Mouse (Mus musculus): ENCODE data around the gene Otulin. TPM values are rescaled to one million over a fixed set of nuclear protein-coding genes. Genes with fewer than 3 reads are reported as not detected.
A peak's percentile ranks its signal among the peaks of the same experiment; 100 is the strongest.

The Otulin gene
- polyA plus RNA-seq, 1 experiment = 23.7 TPM

DNA sequence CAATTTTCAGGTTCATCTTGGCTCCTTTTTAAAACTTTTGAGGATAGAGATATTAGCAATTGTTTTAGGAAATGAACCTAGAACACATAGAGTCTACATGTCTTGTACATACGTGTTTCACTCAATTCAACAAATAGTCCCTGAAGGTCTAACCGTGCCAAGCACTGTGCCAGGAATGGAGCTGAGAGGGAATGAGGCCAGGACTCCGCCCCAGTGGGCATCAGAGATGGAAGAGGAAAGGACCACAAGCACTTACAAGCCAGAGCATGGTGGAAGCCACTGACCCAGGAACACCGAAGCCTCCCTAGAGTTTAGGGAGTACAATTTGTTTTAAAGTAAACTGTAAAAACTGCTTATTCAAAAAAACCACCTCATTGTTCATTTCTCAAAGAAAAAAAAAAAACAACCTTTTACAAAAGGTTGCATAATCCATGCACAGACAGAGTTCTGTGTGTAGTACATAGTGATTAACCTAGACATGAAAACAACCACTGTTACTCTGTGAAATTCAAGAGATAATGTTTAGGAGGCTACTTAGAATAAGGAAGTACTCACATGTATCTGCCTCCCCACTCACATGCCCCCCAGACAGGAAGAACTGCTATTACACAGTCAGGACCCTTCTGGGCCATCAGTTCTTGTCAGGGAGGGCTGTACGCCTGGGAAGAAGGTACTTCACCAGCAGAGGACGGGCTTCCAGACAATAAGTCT is 9.9 kb downstream of the Otulin start:
- no peak for TF ChIP-seq POLR2A (IDR thresholded peaks at IDR 0.05; ENCODE audit: borderline replicate concordance, extremely low read depth, low read depth, low read length)
- 0 out of 2 replicates have a peak, but pooled peaks have one; percentile 6 for TF ChIP-seq CTCF (IDR thresholded peaks at IDR 0.05; ENCODE audit: insufficient read depth, low read length)
- DNase-seq = no peak
- H3K4me3 ChIP-seq (replicated peaks; ENCODE audit: extremely low read depth, low read depth, low read length) = no peak overlapping the region
- WGBS = 50% methylated on average over 6 of the region's 6 CpGs
- peaks cover 19% of the 10 kb centered on the region for H3K4me1 ChIP-seq (ENCODE audit: control insufficient read depth, insufficient read depth, low read length)

DNA sequence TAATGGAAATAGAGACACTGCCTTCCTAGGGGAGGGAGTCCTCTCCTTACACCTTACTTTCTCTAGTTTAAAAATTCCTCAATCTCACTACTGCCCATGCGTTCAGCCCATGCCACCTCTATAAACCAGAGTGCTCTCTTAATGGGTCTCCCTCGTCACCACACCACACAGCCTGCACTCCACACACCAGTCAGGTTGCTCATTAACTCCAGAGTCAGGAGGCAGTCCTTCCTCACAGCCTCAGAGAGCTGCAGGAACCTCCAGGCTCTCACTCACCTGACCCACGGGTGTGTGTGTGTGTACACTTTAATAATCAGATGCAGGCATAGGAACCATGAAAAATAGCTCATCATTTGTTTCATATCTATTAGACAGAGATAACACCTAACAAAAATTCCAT is 10.8 kb downstream of the Otulin start:
- Histone ChIP-seq H3K4me3 (replicated peaks; ENCODE audit: extremely low read depth, low read depth, low read length) (no peak overlapping the region), H3K4me1 (ENCODE audit: control insufficient read depth, insufficient read depth, low read length) (peaks cover 19% of the 10 kb centered on the region)
- 63% methylated on average over 3 of the region's 3 CpGs for WGBS
- no peak for DNase-seq
- no peak for TF ChIP-seq POLR2A (IDR thresholded peaks at IDR 0.05; ENCODE audit: borderline replicate concordance, extremely low read depth, low read depth, low read length)
- no peak for TF ChIP-seq CTCF (IDR thresholded peaks at IDR 0.05; ENCODE audit: insufficient read depth, low read length)

DNA sequence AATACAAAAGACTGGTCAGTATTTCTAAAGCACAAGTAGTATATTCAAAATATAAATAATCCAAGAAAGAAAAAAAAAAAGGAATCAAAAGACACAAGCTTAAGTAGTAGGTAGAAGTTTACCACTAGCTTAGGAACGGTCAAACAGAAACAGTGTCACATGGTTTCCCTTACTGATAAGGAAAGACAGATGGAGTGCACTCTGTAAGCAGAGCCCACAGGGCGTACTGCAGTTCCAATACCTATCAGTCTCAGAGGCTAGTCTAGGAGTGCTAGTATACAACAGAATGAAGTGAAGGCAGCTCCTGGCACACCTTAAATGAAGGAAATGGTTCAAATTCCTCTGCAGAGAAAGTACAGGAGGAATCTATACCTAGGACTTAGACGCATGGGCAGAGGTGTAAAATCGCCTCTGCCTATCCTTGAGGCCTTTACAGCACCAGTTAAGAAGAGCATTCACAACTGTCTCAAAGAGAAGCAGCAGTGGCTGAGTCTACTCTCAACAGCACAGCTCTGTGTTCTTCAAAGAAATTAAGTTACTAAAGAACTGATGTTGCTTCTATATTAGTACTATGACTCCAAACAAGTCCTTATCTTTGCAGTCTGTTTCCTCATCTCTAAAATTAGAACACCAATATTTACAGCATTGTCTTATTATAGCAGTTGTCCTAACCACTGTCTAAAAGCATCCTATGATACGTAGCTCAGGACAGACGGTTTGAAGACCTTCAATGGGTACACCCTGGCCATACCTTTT is 11.5 kb downstream of the Otulin start:
- DNase-seq = no peak
- 45% methylated on average over 6 of the region's 6 CpGs for WGBS
- H3K4me3 ChIP-seq (replicated peaks; ENCODE audit: extremely low read depth, low read depth, low read length) = no peak overlapping the region
- TF ChIP-seq POLR2A (IDR thresholded peaks at IDR 0.05; ENCODE audit: borderline replicate concordance, extremely low read depth, low read depth, low read length) (no peak), CTCF (IDR thresholded peaks at IDR 0.05; ENCODE audit: insufficient read depth, low read length) (no peak)
- H3K4me1 ChIP-seq (ENCODE audit: control insufficient read depth, insufficient read depth, low read length) = peaks cover 16% of the 10 kb centered on the region

DNA sequence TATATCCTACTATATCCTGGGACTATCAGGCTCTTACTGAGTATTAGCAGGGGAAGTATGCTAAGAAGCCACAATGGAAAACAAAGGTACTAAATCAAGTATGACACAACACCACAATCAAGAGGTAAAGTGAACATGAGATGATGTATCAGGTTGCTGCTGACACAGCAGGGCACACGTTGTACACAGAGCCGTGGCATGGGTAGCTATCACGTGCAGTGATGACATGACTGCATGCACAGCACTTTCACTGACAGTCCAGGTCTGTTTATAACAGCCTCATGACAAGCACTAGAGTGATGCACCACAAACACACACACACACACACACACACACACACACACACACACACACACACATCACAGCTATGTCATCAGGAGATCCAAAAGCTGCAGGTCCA is 13.3 kb downstream of the Otulin start:
- WGBS = 87% methylated on average over 3 of the region's 3 CpGs
- DNase-seq = no peak

DNA sequence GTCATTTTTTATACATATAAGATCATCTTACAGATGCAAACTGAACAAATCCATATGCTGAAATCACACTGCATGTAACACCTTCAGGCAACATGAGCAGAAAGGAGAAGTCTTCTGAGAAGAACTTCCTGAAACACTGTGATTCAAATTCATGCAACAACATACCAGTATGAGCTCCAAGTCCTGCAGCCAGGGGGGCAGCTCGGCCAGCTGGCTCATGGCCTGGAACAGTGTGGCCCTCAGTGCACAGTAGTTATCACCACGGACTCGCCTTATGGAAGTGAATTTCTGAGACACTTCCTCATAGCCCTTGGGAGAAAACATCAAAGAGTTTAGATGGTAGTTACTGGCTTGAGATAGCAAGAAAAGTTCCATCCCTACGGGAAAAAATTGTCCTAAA is 14.3 kb downstream of the Otulin start:
- H3K4me3 ChIP-seq (replicated peaks; ENCODE audit: extremely low read depth, low read depth, low read length) = no peak overlapping the region
- no peak for DNase-seq
- TF ChIP-seq POLR2A (IDR thresholded peaks at IDR 0.05; ENCODE audit: borderline replicate concordance, extremely low read depth, low read depth, low read length) (no peak), CTCF (IDR thresholded peaks at IDR 0.05; ENCODE audit: insufficient read depth, low read length) (no peak)
- peaks cover 18% of the 10 kb centered on the region for H3K4me1 ChIP-seq (ENCODE audit: control insufficient read depth, insufficient read depth, low read length)
- 39% methylated on average over 4 of the region's 4 CpGs for WGBS

More for the DNA sequence above, 13.3 kb downstream of the Otulin start:
- Histone ChIP-seq H3K4me3 (replicated peaks; ENCODE audit: extremely low read depth, low read depth, low read length) (no peak overlapping the region), H3K4me1 (ENCODE audit: control insufficient read depth, insufficient read depth, low read length) (peaks cover 21% of the 10 kb centered on the region)
- no peak for TF ChIP-seq CTCF (IDR thresholded peaks at IDR 0.05; ENCODE audit: insufficient read depth, low read length)
- TF ChIP-seq POLR2A (IDR thresholded peaks at IDR 0.05; ENCODE audit: borderline replicate concordance, extremely low read depth, low read depth, low read length) = no peak

DNA sequence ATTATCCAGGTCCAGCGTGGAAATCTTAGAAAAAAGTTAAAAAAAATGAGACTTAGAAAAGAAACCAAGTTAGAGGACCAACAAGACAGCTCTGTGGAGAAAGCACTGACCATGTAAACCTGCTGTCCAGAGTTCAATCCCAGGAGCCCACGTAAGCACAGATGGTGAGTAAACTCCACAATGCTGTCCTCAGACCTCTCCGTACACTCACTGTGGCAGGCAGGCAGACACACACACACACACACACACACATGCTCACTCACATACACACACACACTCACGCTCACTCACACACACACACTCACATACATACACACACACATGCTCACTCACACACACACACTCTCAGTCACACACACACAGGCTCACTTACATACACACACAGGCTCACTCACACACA is 17.2 kb downstream of the Otulin start:
- DNase-seq = no peak
- H3K4me1 ChIP-seq (ENCODE audit: control insufficient read depth, insufficient read depth, low read length) = peaks cover 8% of the 10 kb centered on the region
- TF ChIP-seq CTCF (IDR thresholded peaks at IDR 0.05; ENCODE audit: insufficient read depth, low read length) (no peak), POLR2A (IDR thresholded peaks at IDR 0.05; ENCODE audit: borderline replicate concordance, extremely low read depth, low read depth, low read length) (no peak)
- 81% methylated on average over 4 of the region's 4 CpGs for WGBS
- H3K4me3 ChIP-seq (replicated peaks; ENCODE audit: extremely low read depth, low read depth, low read length) = no peak overlapping the region

DNA sequence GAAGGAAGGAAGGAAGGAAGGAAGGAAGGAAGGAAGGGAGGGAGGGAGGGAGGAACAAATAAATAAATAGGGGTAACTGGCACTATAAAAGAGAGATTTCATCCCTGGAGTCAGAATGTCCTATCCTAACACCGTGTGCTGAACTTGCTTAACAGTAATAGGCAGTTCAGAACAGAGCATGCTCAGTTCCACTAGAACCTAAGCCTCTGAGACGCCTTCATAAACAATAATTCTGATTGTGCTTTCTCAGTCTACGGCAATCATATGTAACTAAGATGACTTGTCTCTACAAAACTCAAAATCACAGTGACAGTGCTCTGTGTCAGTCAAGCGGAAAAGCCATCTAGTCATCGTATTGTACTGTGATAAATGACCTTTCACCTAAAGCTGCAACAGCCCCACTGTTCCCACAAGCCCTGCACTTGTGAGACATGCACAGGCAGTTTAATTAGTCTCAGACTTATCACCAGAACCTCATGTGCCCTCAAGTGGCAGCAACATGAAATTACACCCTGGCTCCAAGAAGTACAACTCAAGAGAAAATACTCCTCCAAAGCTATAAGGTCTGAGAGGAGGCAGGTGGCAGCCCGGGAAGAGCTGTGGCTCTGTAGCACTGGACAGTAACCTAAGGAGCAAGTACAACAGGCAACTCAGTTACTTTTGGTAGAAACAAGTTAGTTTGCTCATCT is 17.8 kb downstream of the Otulin start:
- peak; percentile 32 for TF ChIP-seq CTCF (IDR thresholded peaks at IDR 0.05; ENCODE audit: insufficient read depth, low read length)
- no peak for TF ChIP-seq POLR2A (IDR thresholded peaks at IDR 0.05; ENCODE audit: borderline replicate concordance, extremely low read depth, low read depth, low read length)
- 38% methylated on average over 6 of the region's 6 CpGs for WGBS
- H3K4me3 ChIP-seq (replicated peaks; ENCODE audit: extremely low read depth, low read depth, low read length) = no peak overlapping the region
- DNase-seq = peak; percentile 62
- peaks cover 8% of the 10 kb centered on the region for H3K4me1 ChIP-seq (ENCODE audit: control insufficient read depth, insufficient read depth, low read length)

DNA sequence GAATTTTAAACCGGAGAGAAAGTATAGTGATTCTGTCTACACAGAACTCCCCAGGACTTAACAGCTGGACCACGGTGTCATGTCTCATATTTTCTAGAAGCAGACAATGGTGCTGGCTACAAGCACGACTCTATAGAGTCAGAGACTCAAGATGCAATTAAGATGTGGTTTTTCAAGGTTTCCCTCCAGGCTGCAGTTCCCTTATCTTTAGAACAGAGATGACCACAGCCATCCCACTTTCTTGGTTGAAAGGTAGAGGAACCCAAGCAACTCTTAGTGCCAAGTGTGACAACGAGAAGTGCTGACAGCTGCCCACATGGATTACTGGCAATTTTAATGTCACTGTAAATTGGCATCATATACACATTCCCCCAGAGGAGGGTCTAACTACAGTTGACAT is 20.9 kb downstream of the Otulin start:
- no peak for DNase-seq
- WGBS = 67% methylated on average over 4 of the region's 4 CpGs

DNA sequence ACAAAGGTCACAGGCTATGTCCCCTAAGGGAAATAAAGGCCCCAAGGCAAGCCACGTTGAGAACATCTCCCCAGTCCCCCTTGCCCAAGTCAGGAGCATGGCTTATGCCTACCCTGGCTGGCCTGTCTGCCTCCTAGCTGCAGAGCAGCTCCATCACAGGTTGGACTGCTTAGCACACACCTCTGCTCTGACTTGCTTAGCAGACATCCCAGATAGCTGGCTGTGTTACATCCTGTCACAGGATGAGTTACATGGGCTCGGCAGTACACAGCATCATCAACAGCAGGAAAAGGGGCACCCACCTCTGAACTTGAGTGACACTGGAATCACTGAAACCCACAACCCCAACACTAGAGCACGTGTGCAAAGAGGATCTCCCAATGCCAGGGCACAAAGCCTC is 25.2 kb downstream of the Otulin start:
- no peak overlapping the region for H3K4me3 ChIP-seq (replicated peaks; ENCODE audit: extremely low read depth, low read depth, low read length)
- peaks cover 4% of the 10 kb centered on the region for H3K4me1 ChIP-seq (ENCODE audit: control insufficient read depth, insufficient read depth, low read length)
- 73% methylated on average over 3 of the region's 3 CpGs for WGBS
- TF ChIP-seq CTCF (IDR thresholded peaks at IDR 0.05; ENCODE audit: insufficient read depth, low read length) (no peak), POLR2A (IDR thresholded peaks at IDR 0.05; ENCODE audit: borderline replicate concordance, extremely low read depth, low read depth, low read length) (no peak)
- DNase-seq = no peak

More for the DNA sequence above, 20.9 kb downstream of the Otulin start:
- Histone ChIP-seq H3K4me1 (ENCODE audit: control insufficient read depth, insufficient read depth, low read length) (peaks cover 5% of the 10 kb centered on the region), H3K4me3 (replicated peaks; ENCODE audit: extremely low read depth, low read depth, low read length) (no peak overlapping the region)
- TF ChIP-seq POLR2A (IDR thresholded peaks at IDR 0.05; ENCODE audit: borderline replicate concordance, extremely low read depth, low read depth, low read length) = no peak
- no peak for TF ChIP-seq CTCF (IDR thresholded peaks at IDR 0.05; ENCODE audit: insufficient read depth, low read length)

Data from lung, adult 2 months (tissue).